Mouse (Mus musculus) lung, postnatal 36 days (tissue): ENCODE data around the gene Tacr2.

Source experiments
- DNase-seq: peaks from one replicate; pipeline ENCODE4 v3.0.0; 2022; ENCODE audit warnings: mixed read lengths

Tacr2 gene

DNA sequence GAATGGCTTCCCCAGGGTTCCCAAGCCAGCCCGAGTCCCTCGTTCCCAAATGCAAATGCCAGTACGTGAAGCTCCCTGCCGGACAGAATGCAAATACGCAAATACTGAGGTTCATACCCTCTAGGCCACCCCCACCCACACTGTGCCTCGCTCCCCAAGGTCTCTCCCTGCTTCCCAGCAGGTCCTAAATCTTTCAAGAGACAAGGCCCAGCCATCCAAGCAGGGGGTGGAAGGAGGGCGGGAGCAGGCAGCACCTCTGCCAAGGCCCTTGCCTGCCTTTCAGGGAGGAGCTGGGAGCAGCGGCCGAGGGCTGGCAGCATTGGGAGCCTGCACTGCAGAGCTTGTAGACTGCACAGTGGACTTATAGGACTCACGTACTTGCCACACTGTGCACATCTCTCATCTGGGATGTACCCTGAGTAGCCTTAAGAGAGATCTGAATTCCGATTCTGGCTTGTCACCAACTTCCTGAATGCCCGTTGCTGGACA, at the start of gene Tacr2:
Tacr2 (plus strand) TSS at position 439 of the 489 bp plus-strand sequence.
- DNase-seq: no peak

DNA sequence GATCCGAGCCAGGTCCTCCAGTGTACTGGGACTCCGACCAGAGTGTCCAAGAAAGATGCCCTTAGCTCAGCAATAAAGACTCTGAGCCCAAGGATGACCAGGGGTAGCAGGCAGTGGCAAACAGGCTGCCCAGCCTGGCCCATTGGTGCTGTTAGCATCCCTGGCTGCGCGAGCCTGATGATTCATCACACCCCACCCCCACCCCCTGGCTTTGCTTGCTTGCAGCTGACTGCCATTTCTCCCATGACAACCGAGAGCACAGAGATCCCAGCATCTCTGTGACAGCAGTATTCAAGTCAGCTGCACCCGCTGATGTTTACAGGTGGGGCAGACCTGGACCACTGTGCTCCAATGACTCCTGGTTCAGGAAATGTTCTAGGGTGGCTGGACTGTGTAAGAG, 49.7 kb upstream of the Tacr2 start:
- DNase-seq: no peak

DNA sequence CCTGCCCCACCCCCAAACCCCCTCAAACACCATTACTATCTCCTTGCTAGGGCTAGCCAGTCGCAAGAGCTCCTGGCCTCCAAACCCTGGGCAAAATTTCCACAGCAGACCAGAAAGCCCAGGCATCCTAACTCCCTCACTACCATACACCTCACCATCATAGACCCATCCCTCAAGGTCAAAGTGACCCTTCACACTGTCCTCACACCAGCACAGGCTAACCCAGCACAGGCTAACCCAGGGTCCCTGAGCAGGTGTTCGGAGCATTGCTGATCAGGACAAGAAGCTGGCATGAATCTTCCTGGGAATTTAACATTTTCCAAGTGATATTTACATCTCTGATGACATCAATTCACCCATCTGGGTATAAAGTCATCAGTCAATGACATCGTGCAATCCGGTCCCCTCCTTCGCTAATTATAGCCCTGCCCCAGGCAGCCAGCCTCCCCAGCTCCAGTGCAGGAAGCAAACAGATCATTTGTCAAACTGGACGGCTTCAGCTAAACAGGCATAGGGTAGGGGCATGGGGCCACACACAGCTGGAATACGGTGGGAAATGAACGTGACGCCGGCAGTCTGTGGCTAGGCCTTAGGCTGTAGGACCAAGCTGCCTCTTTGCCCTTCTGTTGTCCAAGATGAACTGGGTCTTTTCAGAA, 43.9 kb upstream of the Tacr2 start:
- peak; percentile 61 for DNase-seq

GRCm38 (mm10) chr10:62211310-62211709, 40.9 kb upstream of the Tacr2 start:
- DNase-seq: no peak

GRCm38 (mm10) chr10:62215169-62215616, 37.0 kb upstream of the Tacr2 start:
- DNase-seq: no peak

DNA sequence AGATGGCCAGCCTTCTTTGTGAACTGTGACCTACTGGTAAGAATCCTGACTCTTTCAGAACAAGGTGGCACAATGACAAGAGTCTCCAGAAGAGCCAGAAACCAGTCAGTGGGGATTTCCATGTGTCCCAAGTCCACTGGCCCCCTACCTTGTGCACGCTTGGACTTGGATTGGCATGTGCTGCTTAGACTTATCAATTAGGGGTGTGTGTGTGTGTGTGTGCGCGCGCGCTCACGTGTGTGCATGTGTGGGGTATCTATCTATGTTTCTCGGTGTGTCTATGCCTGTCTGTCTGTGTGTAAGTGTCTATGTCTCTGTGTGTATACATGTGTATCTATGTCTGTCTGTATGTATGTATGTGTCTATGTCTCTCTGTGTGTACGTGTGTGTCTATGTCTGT, 36.6 kb upstream of the Tacr2 start:
- no peak for DNase-seq

- DNase-seq: peak; percentile 54
These were observed 35.6 kb upstream of the Tacr2 start for GRCm38 (mm10) chr10:62216595-62216994.

GRCm38 (mm10) chr10:62217196-62217595, 35.0 kb upstream of the Tacr2 start:
- DNase-seq: peak; percentile 65

DNA sequence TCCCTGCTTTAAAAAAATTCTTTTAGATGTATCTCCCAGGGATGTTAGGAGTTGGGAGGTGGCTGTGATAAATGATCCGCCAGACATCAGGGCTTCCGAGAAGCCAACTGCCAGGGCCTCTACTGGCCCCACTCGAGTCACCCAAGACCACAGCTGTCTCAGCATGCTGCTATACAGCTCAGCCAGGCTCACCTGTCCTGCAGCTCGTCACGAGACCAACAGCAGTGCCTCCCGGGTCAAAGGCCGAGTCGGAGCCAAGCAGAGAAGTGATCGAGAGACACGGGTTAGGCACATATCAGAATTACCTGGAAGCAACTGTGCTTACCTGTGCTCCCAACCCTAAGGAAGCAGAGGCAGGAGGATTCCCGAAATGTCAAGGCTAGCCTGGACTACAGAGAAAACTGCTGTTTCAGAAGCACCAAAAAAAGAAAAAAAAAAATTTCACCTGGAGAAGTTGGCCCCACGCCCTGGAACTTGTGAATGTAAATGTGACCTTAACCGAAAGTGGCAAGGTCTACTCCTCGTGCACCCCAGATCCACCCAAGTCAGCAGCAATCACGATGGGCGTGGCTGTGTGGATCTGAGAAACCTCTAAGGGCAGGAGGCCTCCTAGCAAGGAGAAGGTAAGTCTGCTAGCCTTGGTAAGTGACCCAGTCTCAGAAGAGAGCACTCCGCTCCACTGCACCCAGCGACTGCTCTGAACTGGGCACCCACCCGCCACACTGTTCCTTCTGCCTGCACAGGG, 34.0 kb upstream of the Tacr2 start:
- no peak for DNase-seq

DNA sequence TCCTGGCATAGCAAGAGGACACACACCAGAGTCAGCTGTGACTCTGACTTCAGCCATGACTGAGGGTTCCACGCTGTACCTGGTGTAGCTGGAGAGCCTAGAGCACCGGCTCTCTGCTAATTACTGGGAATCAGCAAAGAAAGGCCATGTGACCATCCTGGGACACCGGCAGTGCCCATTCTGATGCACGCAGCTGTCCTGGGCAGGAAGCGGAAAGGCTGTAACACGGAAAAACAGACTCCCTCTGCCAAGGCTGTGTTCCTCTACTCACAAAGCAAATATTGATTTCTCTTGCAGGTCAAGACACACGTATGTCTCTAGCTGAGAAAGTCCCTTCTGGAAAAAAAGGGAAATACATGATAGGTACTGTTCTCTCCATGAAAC, 33.5 kb upstream of the Tacr2 start:
- peak; percentile 68 for DNase-seq

- DNase-seq: peak; percentile 59
These were observed 31.3 kb upstream of the Tacr2 start for GRCm38 (mm10) chr10:62220732-62221514.

DNA sequence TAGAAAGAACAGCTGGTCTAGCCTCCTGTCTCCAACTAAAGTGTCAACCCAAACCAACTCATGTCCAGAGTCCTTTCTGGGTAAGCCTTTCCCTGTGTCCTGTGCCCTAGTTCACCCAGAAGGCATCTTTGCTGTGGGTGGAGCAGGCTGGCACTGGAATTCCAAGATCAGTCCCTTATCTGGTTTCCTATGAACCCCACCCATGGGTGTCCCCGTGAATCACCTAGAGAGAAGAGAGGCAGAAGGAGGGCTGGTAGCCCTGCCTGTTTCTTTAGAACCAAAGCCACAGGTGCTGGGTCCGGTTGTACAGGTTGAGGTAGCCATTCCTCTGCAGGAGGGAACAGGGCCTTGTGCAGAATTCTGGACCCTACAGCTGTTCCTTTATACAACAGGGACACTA, 30.6 kb upstream of the Tacr2 start:
- DNase-seq: peak; percentile 48

- DNase-seq: peak; percentile 84
These were observed 29.5 kb upstream of the Tacr2 start for GRCm38 (mm10) chr10:62222777-62223176.

DNA sequence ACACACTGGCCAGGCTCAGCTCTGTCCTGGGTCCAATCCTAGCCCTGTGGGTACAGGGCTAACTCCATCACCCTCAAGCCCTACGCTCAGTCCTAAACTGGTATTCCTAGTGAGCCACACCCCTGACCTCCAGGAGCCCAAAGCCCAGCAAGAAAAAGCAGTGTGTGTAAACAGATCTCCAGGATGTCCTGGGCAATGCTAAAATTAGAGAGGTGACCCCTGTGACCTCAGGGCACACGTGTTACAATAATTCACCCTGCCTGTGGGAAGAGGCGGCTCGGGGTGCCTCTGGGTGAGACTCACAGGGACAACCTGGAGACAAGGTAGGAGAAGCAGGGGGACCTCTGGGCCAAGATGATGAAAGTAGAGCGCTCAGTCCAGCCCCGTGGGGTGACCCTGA, 28.0 kb upstream of the Tacr2 start:
- peak; percentile 51 for DNase-seq

DNA sequence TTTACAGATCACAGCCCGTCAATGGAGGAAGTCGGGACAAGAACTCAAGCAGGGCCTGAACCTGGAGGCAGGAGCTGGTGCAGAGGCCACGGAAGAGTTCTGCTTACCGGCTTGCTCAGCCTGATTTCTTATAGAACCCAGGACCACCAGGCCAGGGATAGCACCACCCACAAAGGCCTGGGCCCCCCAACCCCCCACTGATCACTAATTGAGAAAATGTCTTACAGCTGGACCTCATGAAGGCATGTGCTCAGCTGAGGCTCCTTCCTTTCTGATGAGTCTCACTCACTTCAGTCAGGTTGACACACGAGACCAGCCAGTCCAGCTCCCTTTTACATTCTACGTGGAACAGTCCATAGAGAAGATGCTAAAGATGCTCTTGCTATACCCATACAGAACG, 26.4 kb upstream of the Tacr2 start:
- no peak for DNase-seq

DNA sequence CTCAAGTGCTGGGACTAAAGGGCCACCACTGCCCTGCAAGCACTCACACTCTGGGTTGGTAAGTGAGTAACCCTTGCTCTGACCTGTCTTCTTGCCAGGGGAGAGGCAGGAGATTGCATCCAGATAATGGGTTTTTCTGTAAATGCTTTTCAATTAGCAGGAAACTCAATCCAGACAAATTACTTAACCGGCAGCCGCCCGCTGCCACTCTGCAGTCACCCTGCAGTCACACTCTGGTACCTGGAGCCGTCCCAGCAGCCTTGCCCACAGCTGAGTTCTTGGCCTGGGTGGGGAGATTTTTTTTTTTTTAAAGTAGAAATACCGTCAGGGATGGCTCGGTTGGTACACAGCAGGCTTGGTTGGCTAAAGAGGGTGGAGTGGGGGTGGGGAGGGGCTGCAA, 24.1 kb upstream of the Tacr2 start:
- no peak for DNase-seq

DNA sequence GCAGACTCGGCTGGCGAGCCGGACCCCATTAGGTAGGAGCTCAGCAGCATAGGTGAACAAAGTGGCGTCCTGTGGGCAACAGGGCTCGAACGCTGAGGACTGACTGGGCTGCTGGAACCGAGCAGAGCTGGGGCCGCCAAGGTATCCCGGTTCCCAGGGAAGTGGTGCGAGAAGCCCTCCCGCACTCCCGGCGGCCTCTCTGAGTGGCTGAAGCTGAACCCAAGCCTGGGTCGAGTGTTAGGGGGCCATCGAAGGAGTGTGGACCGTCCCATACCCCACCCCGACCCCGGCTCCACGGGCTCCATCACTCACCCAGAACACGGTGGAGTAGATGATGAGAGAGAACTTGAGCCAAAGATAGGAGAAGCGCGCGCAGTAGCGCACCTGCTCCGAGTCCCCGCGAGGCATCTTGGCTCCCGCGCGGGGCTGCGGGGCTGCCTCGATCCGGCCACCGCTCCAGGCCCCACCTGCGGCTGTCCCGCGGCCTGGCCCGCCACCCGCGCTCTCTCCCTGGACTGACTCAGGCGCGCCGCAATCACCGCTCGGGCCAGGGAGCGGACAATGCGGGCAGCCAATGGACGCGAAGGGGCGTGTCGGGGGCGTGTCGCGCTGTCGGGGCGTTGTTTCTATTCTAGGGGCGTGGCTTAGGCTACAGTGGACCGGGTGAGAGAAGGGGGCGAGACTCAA, 21.4 kb upstream of the Tacr2 start, which contains the start of gene Tspan15:
Tspan15 (minus strand) TSS at position 544 of the 687 bp plus-strand sequence.
- DNase-seq: peak; percentile 96

- no peak for DNase-seq
These were observed 20.9 kb upstream of the Tacr2 start for GRCm38 (mm10) chr10:62231395-62231732.

GRCm38 (mm10) chr10:62231811-62232210, 20.4 kb upstream of the Tacr2 start:
- DNase-seq: no peak

GRCm38 (mm10) chr10:62236165-62236564, 16.1 kb upstream of the Tacr2 start:
- no peak for DNase-seq

DNA sequence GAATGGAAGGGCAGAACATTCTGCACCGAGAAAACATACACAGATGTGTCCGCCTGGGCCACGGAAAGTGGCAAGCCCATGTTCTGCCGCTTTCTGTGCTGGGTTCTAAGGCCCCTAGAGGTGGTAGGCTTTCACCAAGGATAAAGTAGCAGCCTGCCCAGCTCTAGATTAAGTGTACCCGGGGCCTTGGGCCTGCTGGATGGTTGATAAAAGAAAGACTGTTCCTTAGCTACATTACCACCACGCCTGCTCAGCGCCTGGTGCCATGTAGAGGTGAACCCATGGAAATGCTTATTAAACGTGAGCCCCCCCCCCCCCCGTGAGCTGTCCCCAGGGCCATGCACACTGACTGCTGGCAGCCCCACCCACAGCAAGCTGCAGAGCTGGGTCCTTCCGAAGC, 15.0 kb upstream of the Tacr2 start:
- no peak for DNase-seq

DNA sequence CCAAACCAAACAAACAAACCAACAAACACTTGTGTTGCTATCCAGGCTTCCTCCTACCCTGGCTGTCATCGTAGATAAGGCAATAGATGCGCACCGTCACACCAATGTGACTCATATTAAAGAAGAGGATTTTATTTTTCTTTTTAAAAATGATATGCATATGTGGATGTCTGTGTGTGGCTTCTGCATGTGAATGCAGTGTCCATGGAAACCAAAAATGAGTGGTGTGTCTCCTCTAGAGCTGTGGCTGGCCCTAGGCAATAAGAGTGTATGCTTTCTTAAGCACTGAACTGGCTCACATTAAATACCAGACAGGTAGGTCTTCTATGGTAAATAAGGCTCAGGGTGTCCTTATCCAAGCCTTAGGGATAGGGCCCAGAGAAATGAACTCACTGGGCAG, 13.6 kb upstream of the Tacr2 start:
- no peak for DNase-seq

DNA sequence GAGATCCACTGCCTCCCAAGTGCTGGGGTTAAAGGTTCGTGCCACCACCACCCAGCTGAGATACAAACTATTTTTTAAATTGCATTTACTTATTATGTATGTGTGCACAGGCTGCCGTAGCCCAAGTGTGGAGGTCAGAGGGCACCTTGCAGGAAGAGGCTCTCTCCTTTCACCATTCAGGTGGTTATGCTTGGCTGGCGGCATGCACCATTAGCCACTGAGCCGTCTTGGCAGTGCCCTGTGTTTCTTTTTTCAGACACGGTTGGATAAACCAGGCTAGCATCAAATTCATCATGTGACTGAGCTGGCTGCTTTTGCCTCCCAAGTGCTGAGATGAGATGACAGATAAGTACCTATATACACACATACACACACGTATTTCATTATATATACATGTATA, 13.0 kb upstream of the Tacr2 start:
- DNase-seq: no peak
